Mouse (Mus musculus) embryonic facial prominence, embryonic 14.5 days (tissue): ENCODE data around the gene 4930562C15Rik. TPM values are rescaled to one million over a fixed set of nuclear protein-coding genes. Genes with fewer than 3 reads are reported as not detected.
"Not testable (repeated sequence)": the region's sequence is repeated elsewhere in the genome, so short reads cannot be mapped to it uniquely, and the experiment has no call there.

Experiments
- ATAC-seq: fragments of 200-750 bp; cut with Nextera tagmentation; 2 replicates; pipeline ENCODE4 v1.8.0; 2017; ENCODE audit warnings: low read depth, moderate number of reproducible peaks, moderate TSS enrichment
- DNase-seq: peaks from one replicate; pipeline ENCODE4 v3.0.0-alpha.2; 2015; ENCODE audit warnings: low spot score
- H3K27ac ChIP-seq: fragments of 300-500 bp; sonication (generic); replicated peaks from 2 replicates; pipeline ENCODE4 v1.5.1; 2014; ENCODE audit warnings: low read depth, mild to moderate bottlenecking, low read length, moderate library complexity
- H3K27me3 ChIP-seq: fragments of 300-500 bp; sonication (generic); replicated peaks from 2 replicates; pipeline ENCODE4 v1.6.1; 2014; ENCODE audit warnings: low read length; ENCODE audit not compliant: control insufficient read depth, insufficient read depth
- H3K36me3 ChIP-seq: fragments of 300-500 bp; sonication (generic); 2 replicates; pipeline ENCODE4 v1.6.1; 2014; ENCODE audit warnings: low read length, mixed read lengths; ENCODE audit not compliant: control insufficient read depth, insufficient read depth
- H3K4me1 ChIP-seq: fragments of 300-500 bp; sonication (generic); 2 replicates; pipeline ENCODE4 v1.6.1; 2014; ENCODE audit warnings: antibody characterized with exemption, low read length; ENCODE audit not compliant: control insufficient read depth, insufficient read depth
- H3K4me2 ChIP-seq: fragments of 300-500 bp; sonication (generic); 2 replicates; pipeline ENCODE4 v1.6.1; 2014; ENCODE audit warnings: low read depth, mild to moderate bottlenecking, low read length, moderate library complexity, mixed read lengths
- H3K4me3 ChIP-seq: fragments of 300-500 bp; sonication (generic); 2 replicates; pipeline ENCODE4 v1.5.1; 2014; ENCODE audit warnings: low read depth, mild to moderate bottlenecking, low read length
- H3K9ac ChIP-seq: fragments of 300-500 bp; sonication (generic); 2 replicates; pipeline ENCODE4 v1.6.1; 2014; ENCODE audit warnings: low read depth, mild to moderate bottlenecking, low read length, moderate library complexity, mixed read lengths
- H3K9me3 ChIP-seq: fragments of 300-500 bp; sonication (generic); 2 replicates; pipeline ENCODE4 v1.6.1; 2016; ENCODE audit warnings: low read length; ENCODE audit not compliant: control insufficient read depth
- WGBS: fragments of 180-500 bp; shearing (Covaris S2); extraction: QIAGEN DNeasy Blood & Tissue Kit; methylation state at CpG from one replicate; pipeline ENCODE4 v1.1.7; 2014; 5-methylcytosine and 5-hydroxymethylcytosine counted together
- polyA plus RNA-seq: library from polyadenylated mRNA; unstranded; fragments of >200 nt; fragmentation: Nextera tagmentation; extraction: Ambion mirVana; gene quantifications from 2 replicates; pipeline ENCODE4 v1.2.1, GENCODE M21; 2014

Gene 4930562C15Rik
- polyA plus RNA-seq, 1 experiment from 2014 or later, result 0.33 TPM

DNA sequence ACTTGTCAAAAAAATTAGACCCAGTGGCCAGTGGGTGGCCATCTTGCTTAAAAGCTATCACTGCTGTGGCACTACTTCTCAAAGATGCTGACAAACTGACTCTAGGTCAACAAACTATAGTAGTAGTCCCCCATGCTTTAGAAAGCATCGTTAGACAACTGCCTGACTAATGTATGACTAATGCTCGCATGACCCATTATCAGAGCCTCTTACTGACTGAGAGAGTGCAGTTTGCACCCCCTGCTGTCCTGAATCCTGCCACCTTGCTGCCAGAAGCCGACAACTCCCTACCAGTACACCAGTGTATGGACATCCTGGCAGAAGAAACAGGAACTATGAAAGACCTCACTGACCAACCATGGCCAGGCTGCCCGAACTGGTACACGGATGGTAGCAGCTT, 10.8 kb upstream of the 4930562C15Rik start:
- not testable (repeated sequence) for H3K27ac ChIP-seq, H3K36me3 ChIP-seq, H3K9me3 ChIP-seq, H3K4me3 ChIP-seq, ATAC-seq, H3K4me2 ChIP-seq, H3K27me3 ChIP-seq, DNase-seq, H3K4me1 ChIP-seq, H3K9ac ChIP-seq
- 85% methylated on average over 5 of the region's 5 CpGs for WGBS

DNA sequence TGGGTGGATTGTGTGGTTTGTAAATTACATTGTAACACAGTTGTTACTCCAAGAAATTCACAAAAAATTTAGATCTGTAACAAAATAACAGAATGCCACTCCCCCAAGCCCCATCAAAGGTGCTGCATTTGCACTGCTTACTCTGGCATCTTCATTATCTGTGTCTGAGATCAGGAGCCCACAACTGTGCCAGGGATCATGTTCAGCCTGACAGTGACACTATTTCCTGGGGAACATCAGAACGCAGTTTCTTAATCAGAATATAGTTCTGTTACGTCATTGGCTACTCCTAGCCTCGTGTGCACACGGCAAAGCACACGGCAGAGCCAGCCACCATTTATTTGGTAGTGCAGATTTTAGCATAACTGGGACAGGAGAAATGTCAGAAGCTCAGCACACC, 7.6 kb upstream of the 4930562C15Rik start:
- H3K27me3 ChIP-seq, result no peaks in the 10 kb centered on the region
- ATAC-seq (no peak), DNase-seq (no peak)
- 85% methylated on average over 5 of the region's 5 CpGs for WGBS
- no peak overlapping the region for H3K4me2 ChIP-seq
- no peak overlapping the region for H3K9ac ChIP-seq
- no peaks in the 10 kb centered on the region for H3K36me3 ChIP-seq
- H3K27ac ChIP-seq, result no peak overlapping the region
- H3K4me1 ChIP-seq, result no peaks in the 10 kb centered on the region
- H3K9me3 ChIP-seq, result no peaks in the 10 kb centered on the region
- H3K4me3 ChIP-seq, result no peak overlapping the region

DNA sequence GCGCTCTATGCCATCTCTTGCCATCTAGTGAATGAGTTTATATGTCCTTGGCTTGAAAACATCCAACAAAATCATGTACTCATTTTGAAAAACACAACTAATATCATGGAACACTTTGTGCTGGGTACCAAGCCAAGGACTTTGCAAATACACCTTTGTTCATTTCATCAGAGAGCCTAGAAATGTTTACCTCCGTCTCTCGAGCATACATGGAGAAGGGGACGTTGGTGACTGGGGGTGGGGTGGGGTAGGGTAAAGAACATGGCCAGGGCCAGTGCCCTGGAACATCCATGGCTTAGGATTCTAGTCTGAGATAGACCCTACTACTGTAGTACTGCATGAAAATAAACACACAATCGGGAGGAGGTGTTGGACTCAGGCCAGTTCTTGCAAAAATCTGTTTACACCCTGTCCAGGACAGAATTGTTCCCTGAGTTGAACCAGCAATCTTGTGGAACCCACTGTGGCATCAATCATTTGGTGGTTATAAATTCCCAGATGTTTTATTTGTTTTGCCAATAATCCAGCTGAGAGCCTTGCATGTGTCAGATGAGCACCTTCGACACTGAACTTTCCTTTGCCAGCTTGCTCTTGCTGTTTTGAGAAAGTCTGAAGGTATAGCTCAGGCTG, 5.8 kb upstream of the 4930562C15Rik start:
- no peak overlapping the region for H3K27ac ChIP-seq
- H3K4me1 ChIP-seq, result no peaks in the 10 kb centered on the region
- 81% methylated on average over 6 of the region's 6 CpGs for WGBS
- H3K27me3 ChIP-seq, result no peaks in the 10 kb centered on the region
- no peak overlapping the region for H3K9ac ChIP-seq
- H3K4me3 ChIP-seq, result no peak overlapping the region
- H3K4me2 ChIP-seq, result no peak overlapping the region
- ATAC-seq, result no peak
- no peaks in the 10 kb centered on the region for H3K9me3 ChIP-seq
- no peaks in the 10 kb centered on the region for H3K36me3 ChIP-seq
- no peak for DNase-seq

GRCm38 (mm10) chr16:4831650-4832419, 3.4 kb upstream of the 4930562C15Rik start:
- no peaks in the 10 kb centered on the region for H3K9me3 ChIP-seq
- DNase-seq (no peak), ATAC-seq (no peak)
- H3K4me3 ChIP-seq, result no peak overlapping the region
- H3K9ac ChIP-seq, result no peak overlapping the region
- H3K27ac ChIP-seq, result no peak overlapping the region
- no peak overlapping the region for H3K4me2 ChIP-seq
- WGBS, result 63% methylated on average over 15 of the region's 15 CpGs
- H3K36me3 ChIP-seq, result no peaks in the 10 kb centered on the region
- no peaks in the 10 kb centered on the region for H3K4me1 ChIP-seq
- no peaks in the 10 kb centered on the region for H3K27me3 ChIP-seq

GRCm38 (mm10) chr16:4833858-4834257, 1.4 kb upstream of the 4930562C15Rik start:
- H3K36me3 ChIP-seq, result no peaks in the 10 kb centered on the region
- no peak for DNase-seq
- H3K9me3 ChIP-seq, result no peaks in the 10 kb centered on the region
- ATAC-seq, result no peak
- 77% methylated on average over 2 of the region's 2 CpGs for WGBS
- no peaks in the 10 kb centered on the region for H3K27me3 ChIP-seq
- H3K9ac ChIP-seq, result no peak overlapping the region
- no peak overlapping the region for H3K27ac ChIP-seq
- no peaks in the 10 kb centered on the region for H3K4me1 ChIP-seq
- no peak overlapping the region for H3K4me3 ChIP-seq
- no peak overlapping the region for H3K4me2 ChIP-seq

GRCm38 (mm10) chr16:4837631-4838030, 2.4 kb downstream of the 4930562C15Rik start:
- H3K4me3 ChIP-seq, result no peak overlapping the region
- 76% methylated on average over 3 of the region's 3 CpGs for WGBS

DNA sequence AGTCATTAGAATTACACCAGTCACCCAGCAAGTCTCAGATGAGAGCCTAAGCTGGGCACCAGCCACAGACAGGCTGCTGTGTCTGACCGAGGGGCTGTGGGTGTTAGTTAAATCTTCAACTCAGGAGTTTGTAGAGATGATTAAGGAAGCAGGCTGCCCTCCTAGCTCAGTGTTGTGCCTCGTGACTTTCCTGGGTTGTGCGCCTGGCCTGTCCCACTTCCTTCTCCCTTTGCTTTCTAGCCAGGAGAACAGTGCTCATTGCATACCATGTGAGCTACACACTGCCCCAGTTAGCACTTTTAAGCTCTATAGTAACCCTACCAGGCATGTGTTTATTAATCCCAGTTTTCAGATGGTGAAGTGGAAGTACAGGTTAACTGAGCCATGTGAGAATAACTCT, 4.3 kb downstream of the 4930562C15Rik start:
- Histone ChIP-seq H3K9me3 (no peaks in the 10 kb centered on the region), H3K27ac (no peak overlapping the region), H3K4me2 (no peak overlapping the region), H3K4me3 (no peak overlapping the region), H3K36me3 (no peaks in the 10 kb centered on the region), H3K9ac (no peak overlapping the region), H3K4me1 (no peaks in the 10 kb centered on the region), H3K27me3 (no peaks in the 10 kb centered on the region)
- DNase-seq (no peak), ATAC-seq (no peak)
- 80% methylated on average over 3 of the region's 3 CpGs for WGBS

More at GRCm38 (mm10) chr16:4837631-4838030, 2.4 kb downstream of the 4930562C15Rik start:
- H3K27ac ChIP-seq, result no peak overlapping the region
- no peaks in the 10 kb centered on the region for H3K4me1 ChIP-seq
- DNase-seq, result no peak
- no peak for ATAC-seq
- H3K9me3 ChIP-seq, result no peaks in the 10 kb centered on the region
- no peaks in the 10 kb centered on the region for H3K27me3 ChIP-seq
- H3K4me2 ChIP-seq, result no peak overlapping the region
- no peak overlapping the region for H3K9ac ChIP-seq
- no peaks in the 10 kb centered on the region for H3K36me3 ChIP-seq

- no peak overlapping the region for H3K4me2 ChIP-seq
- H3K4me1 ChIP-seq, result no peaks in the 10 kb centered on the region
- DNase-seq (no peak), ATAC-seq (no peak)
- H3K9me3 ChIP-seq, result no peaks in the 10 kb centered on the region
- 76% methylated on average over 8 of the region's 8 CpGs for WGBS
- H3K27ac ChIP-seq, result no peak overlapping the region
- H3K36me3 ChIP-seq, result no peaks in the 10 kb centered on the region
- no peak overlapping the region for H3K9ac ChIP-seq
- H3K27me3 ChIP-seq, result no peaks in the 10 kb centered on the region
- H3K4me3 ChIP-seq, result no peak overlapping the region
Measured at GRCm38 (mm10) chr16:4840231-4840630, 5.0 kb downstream of the 4930562C15Rik start.

GRCm38 (mm10) chr16:4847041-4847440, 11.8 kb downstream of the 4930562C15Rik start:
- no peak overlapping the region for H3K9ac ChIP-seq
- no peak for ATAC-seq
- H3K4me3 ChIP-seq, result no peak overlapping the region
- no peaks in the 10 kb centered on the region for H3K4me1 ChIP-seq
- 80% methylated on average over 3 of the region's 3 CpGs for WGBS
- H3K27me3 ChIP-seq, result no peaks in the 10 kb centered on the region
- H3K4me2 ChIP-seq, result no peak overlapping the region
- no peaks in the 10 kb centered on the region for H3K36me3 ChIP-seq
- no peak for DNase-seq
- no peak overlapping the region for H3K27ac ChIP-seq
- no peaks in the 10 kb centered on the region for H3K9me3 ChIP-seq
